Mouse (Mus musculus) liver, postnatal 0 days (tissue): ENCODE results near the gene Eya2.

Experiments used
- CTCF ChIP-seq: sonication (generic); IDR thresholded peaks from 2 replicates; pipeline ENCODE4 v1.5.1; 2016; ENCODE audit warnings: antibody characterized with exemption, low read depth
- EP300 ChIP-seq: IDR thresholded peaks from 2 replicates; pipeline ENCODE4 v1.6.1; 2016; ENCODE audit warnings: antibody characterized with exemption, low read depth, mild to moderate bottlenecking

- TF ChIP-seq CTCF (no peak), EP300 (no peak)
Observed at GRCm38 (mm10) chr2:165621488-165621887, 26.7 kb downstream of the Eya2 start.
